Mouse (Mus musculus) duodenum, adult 2 months (tissue): ENCODE data around the gene B4galnt4. TPM values are rescaled to one million over a fixed set of nuclear protein-coding genes. Genes with fewer than 3 reads are reported as not detected.

Experiments used
- polyA plus RNA-seq: library from polyadenylated mRNA; depleted of rRNA; stranded (reverse); fragments of >200 nt; gene quantifications from 2 replicates; pipeline ENCODE4 v1.2.3, GENCODE M21; 2012; ENCODE audit warnings: low replicate concordance; rRNA removed

B4galnt4 gene
- polyA plus RNA-seq: 12.4 and 24.8 TPM in 2 replicates

GRCm38 (mm10) chr7:141060426-141061242 lies at the start of gene B4galnt4:
Gene B4galnt4, plus strand, starts transcription at chr7:141061104.

GRCm38 (mm10) chr7:141017824-141018223 lies 43.1 kb upstream of the B4galnt4 start, which contains the start of gene Ifitm6:
Gene Ifitm6, minus strand, starts transcription at chr7:141017924.

GRCm38 (mm10) chr7:141028831-141029230 lies 32.1 kb upstream of the B4galnt4 start, which contains the start of gene Gm17387:
Gene Gm17387, plus strand, starts transcription at chr7:141029131.

GRCm38 (mm10) chr7:141077841-141078240 lies 16.9 kb downstream of the B4galnt4 start, which contains the start of gene Pkp3:
Gene Pkp3, plus strand, starts transcription at chr7:141078218.

GRCm38 (mm10) chr7:141099911-141100691 lies 39.2 kb downstream of the B4galnt4 start, which contains the start of gene Sigirr:
Gene Sigirr, minus strand, starts transcription at chr7:141100572.

GRCm38 (mm10) chr7:141117636-141118035 lies 56.7 kb downstream of the B4galnt4 start, which contains the start of gene Ano9:
Gene Ano9, minus strand, starts transcription at chr7:141117806.

Other genes with a start within 250 kb of the B4galnt4 start
- gene Zfp941, start 238.9 kb upstream of the B4galnt4 start, polyA plus RNA-seq: 0.02 TPM in 1 of 2 replicates, not detected in the other
- gene Urah, start 226.1 kb upstream of the B4galnt4 start, polyA plus RNA-seq: 70.0 and 92.2 TPM in 2 replicates
- gene Scgb1c1, start 215.6 kb upstream of the B4galnt4 start, polyA plus RNA-seq: not detected in 2 replicates
- not detected in 2 replicates for gene Odf3, start 213.3 kb upstream of the B4galnt4 start, polyA plus RNA-seq
- not detected in 2 replicates for gene Gm45785, start 204.8 kb upstream of the B4galnt4 start, polyA plus RNA-seq
- gene Ric8a, start 204.1 kb upstream of the B4galnt4 start, polyA plus RNA-seq: 66.8 and 79.2 TPM in 2 replicates
- gene Bet1l, start 203.5 kb upstream of the B4galnt4 start, polyA plus RNA-seq: 11.4 and 14.3 TPM in 2 replicates
- 44.5 and 51.9 TPM in 2 replicates for gene Psmd13, start 179.1 kb upstream of the B4galnt4 start, polyA plus RNA-seq
- gene Sirt3, start 178.8 kb upstream of the B4galnt4 start, polyA plus RNA-seq: 23.5 and 27.7 TPM in 2 replicates
- gene Cox8b, start 160.7 kb upstream of the B4galnt4 start, polyA plus RNA-seq: 3.8 and 7.2 TPM in 2 replicates
- 71.9 and 89.3 TPM in 2 replicates for gene Nlrp6, start 140.2 kb upstream of the B4galnt4 start, polyA plus RNA-seq
- 17.9 and 19.5 TPM in 2 replicates for gene Pgghg, start 119.7 kb upstream of the B4galnt4 start, polyA plus RNA-seq
- gene Ifitm5, start 110.8 kb upstream of the B4galnt4 start, polyA plus RNA-seq: 1.1 and 1.3 TPM in 2 replicates
- not detected in 2 replicates for gene Gm45717, start 105.2 kb upstream of the B4galnt4 start, polyA plus RNA-seq
- 322 and 327 TPM in 2 replicates for gene Ifitm2, start 105.1 kb upstream of the B4galnt4 start, polyA plus RNA-seq
- gene Ifitm1, start 93.9 kb upstream of the B4galnt4 start, polyA plus RNA-seq: 69.2 and 79.8 TPM in 2 replicates
- gene Ifitm3, start 50.3 kb upstream of the B4galnt4 start, polyA plus RNA-seq: 90.0 and 119 TPM in 2 replicates
- gene Ifitm6, start 43.2 kb upstream of the B4galnt4 start, polyA plus RNA-seq: 0.75 and 2.8 TPM in 2 replicates
- not detected in 2 replicates for gene Gm17387, start 32.0 kb upstream of the B4galnt4 start, polyA plus RNA-seq
- 124 and 153 TPM in 2 replicates for gene Pkp3, start 17.1 kb downstream of the B4galnt4 start, polyA plus RNA-seq
- 36.7 and 51.6 TPM in 2 replicates for gene Sigirr, start 39.5 kb downstream of the B4galnt4 start, polyA plus RNA-seq
- 63.8 and 73.8 TPM in 2 replicates for gene Ano9, start 56.7 kb downstream of the B4galnt4 start, polyA plus RNA-seq
- gene Ptdss2, start 61.3 kb downstream of the B4galnt4 start, polyA plus RNA-seq: 22.2 and 35.2 TPM in 2 replicates
- 101 and 118 TPM in 2 replicates for gene Rnh1, start 111.8 kb downstream of the B4galnt4 start, polyA plus RNA-seq
- gene Hras, start 132.9 kb downstream of the B4galnt4 start, polyA plus RNA-seq: 42.6 and 50.0 TPM in 2 replicates
- gene Lrrc56, start 133.1 kb downstream of the B4galnt4 start, polyA plus RNA-seq: 6.5 and 9.6 TPM in 2 replicates
- gene Lmntd2, start 153.0 kb downstream of the B4galnt4 start, polyA plus RNA-seq: 9.3 and 10.1 TPM in 2 replicates
- gene Rassf7, start 154.8 kb downstream of the B4galnt4 start, polyA plus RNA-seq: 141 and 227 TPM in 2 replicates
- 28.2 and 33.6 TPM in 2 replicates for gene Phrf1, start 167.7 kb downstream of the B4galnt4 start, polyA plus RNA-seq
- 130 and 684 TPM in 2 replicates for gene Irf7, start 205.4 kb downstream of the B4galnt4 start, polyA plus RNA-seq
- 584 and 1,633 TPM in 2 replicates for gene Cdhr5, start 215.7 kb downstream of the B4galnt4 start, polyA plus RNA-seq
- gene Sct, start 218.0 kb downstream of the B4galnt4 start, polyA plus RNA-seq: 313 and 900 TPM in 2 replicates
- 0.08 and 0.33 TPM in 2 replicates for gene Drd4, start 230.9 kb downstream of the B4galnt4 start, polyA plus RNA-seq